Mouse (Mus musculus): ENCODE data around the gene Ddx39b.
"Not testable (repeated sequence)": the region's sequence is repeated elsewhere in the genome, so short reads cannot be mapped to it uniquely, and the experiment has no call there.

Gene Ddx39b

DNA sequence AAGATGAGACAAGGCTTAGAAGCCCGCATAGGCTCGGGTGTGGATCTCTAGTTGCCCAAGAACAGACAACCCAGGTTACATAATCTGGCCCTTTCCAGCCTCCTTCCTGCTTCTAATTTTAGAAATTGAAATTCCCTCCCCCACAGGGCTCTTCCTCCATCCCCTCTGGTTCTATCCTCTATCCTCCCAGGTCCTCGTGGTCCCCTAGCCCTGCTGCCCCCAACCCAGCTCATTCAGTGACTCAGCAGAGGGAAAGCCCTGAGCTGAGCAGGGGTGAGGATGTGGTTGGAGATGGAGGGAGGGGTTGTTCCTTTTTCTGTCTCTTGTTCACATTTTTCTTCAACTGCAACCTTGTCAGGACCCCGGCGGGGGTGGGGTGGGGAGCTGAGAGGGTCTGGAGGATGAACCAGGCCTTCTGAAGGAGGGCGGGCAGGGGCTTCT is 21.9 kb upstream of the Ddx39b start:
- DNase-seq (ENCODE audit: low read depth), result no peak

DNA sequence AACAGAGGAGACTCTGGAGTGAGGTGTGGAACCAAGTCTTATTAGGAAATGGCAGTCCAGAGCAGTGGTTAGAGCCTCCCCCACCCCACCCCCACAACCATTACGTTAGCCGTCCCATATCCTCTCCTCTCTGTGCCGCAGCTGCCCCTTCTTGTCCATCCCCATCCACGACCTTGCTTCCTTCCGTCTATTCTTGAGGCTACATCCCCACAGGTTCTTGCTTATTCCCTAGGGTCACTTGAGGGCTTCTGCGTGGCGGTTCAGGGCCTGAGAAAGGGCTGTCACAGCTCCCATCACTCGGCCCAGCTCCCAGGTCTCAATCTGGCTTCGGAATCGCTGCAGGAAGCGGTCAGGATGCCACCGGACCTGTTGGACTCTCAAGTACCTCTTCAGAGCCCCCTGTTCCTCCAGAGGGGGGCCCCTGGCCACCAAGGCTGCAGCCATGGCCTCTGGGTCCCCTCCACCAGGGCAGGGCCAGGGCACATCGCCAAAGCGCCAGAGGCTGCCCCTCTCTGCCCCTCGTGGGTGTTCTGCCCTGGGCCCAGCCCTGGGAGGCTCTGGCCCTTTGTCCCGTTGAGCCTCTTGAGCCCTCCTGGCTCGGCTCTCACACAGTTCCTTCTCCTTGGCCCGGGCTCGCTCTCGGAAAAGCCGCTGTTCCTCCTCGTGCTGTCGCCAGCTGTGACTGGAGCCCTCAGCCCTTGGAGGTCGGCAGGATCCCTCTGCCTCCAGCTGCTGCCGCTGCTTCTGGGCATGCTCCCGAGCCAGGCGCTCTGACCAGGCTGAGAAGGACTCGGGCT is 21.2 kb upstream of the Ddx39b start, which contains the start of gene Gm16181:
Gene Gm16181, plus strand, starts transcription at position 679 of the 797 bp plus-strand sequence.
- DNase-seq (ENCODE audit: low read depth), result no peak

- no peak for DNase-seq (ENCODE audit: low read depth)
Measured at GRCm38 (mm10) chr17:35222299-35222698, 19.2 kb upstream of the Ddx39b start.

GRCm38 (mm10) chr17:35224641-35225040 is 16.9 kb upstream of the Ddx39b start:
- no peak for DNase-seq (ENCODE audit: low read depth)

- DNase-seq (ENCODE audit: low read depth), result peak; percentile 69
Measured at GRCm38 (mm10) chr17:35225456-35225855, 16.1 kb upstream of the Ddx39b start.

DNA sequence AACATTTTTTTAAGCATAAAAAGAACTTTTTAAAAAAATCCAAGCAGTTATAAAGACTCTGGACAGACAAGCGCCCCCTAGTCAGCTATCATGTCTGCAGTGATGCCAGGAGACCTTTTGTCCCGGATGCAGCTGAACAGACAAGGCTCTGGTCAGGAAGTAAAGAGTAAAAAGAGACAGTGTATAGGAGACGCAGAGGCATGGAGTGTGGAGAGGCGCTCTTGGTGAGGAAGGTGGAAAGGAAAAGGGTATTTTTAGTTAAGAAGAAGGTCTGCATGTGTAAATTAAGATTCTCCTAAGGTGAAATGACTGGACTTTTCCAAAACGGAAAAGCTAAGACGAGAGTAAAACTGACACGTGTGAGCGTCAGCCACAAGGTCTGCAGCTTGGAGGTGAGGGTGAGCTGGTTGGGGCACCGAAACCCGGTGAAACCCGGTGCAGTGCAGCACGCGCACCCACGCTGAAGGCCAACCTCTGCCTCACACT is 14.9 kb upstream of the Ddx39b start:
- DNase-seq (ENCODE audit: low read depth), result no peak

DNA sequence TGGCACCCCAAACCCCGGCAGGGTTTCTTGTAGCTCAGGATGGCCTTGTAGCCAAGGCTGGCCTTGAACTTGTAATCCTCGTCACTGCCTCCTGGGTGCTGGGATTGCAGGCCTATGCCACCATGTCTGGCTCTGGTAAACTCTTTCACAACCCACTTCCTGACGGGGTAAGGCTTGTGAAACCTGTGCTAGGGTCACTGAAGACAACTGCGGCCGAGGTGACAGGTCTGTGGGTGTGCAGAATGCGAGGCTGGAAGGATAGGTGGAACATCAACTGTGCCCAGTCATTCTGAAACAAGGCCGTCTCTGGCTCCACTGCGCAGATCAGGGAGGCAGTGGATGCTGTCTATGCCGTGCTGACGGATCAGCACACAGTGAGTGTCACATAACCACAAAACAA is 10.5 kb upstream of the Ddx39b start:
- DNase-seq (ENCODE audit: low read depth), result no peak

DNA sequence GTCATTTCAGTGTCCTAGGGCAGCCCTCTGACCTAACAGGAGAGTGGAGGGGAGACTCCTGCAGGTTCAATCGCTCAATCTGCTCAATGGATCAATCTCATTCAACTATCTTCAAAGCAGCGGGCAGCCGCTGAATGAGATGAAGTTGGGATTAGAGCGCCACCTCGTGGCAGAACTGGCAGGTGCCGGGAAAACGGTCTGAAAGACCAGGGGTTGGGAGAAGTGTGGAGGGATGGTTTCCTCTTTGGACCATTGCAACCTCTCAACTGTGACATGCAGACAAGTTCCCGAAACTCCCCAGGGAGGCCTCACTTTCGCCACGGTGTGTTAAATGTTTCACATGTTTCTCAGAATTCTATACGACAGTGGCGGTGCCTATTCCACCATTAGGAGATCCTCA is 9.5 kb upstream of the Ddx39b start:
- DNase-seq (ENCODE audit: low read depth), result peak; percentile 93

- no peak for DNase-seq (ENCODE audit: low read depth)
Measured at GRCm38 (mm10) chr17:35232659-35233058, 8.9 kb upstream of the Ddx39b start.

DNA sequence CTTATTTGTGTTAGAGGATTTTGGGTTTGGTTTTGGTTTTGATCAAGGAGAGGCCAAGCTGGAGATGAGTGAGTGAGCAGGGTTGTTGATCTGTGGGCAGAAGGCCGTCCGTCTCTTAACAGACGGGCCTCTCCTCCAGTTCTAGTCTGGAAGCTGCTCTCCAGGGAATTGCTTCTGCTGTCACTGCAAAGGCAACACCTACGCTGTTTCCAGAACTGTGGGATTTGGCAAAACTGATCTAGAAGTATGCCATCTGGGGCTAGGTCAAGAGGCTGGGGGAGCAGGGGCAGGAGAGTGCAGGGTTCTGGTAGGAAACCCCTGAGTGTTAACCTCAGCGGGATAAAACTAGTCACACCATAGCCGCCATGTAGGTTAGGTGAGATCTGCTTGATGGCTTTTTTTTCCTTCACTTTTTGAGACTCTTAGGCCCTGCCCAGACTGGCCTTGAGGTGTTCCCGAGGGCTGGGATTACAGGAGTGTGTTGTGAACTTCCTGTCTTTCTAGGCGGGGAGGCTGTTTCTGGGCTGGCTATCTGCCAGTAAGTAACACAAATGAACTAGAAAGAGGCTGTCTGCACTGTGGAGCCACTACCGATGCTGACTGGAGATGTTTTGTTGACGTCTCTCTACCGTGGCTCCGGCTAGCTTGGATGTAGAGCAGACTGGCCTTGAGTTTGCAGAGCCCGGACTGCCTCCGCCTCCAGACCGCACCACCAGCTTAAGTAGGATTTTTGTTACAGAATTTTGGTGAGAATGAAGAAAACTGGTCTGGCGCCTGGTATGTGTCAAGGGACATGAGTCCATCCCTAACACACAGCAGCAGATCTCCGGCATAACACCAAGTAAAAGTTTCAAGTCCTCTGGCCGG is 8.2 kb upstream of the Ddx39b start, which contains the start of gene Atp6v1g2:
Gene Atp6v1g2, plus strand, starts transcription at position 547 of the 867 bp plus-strand sequence.
- DNase-seq (ENCODE audit: low read depth), result no peak

DNA sequence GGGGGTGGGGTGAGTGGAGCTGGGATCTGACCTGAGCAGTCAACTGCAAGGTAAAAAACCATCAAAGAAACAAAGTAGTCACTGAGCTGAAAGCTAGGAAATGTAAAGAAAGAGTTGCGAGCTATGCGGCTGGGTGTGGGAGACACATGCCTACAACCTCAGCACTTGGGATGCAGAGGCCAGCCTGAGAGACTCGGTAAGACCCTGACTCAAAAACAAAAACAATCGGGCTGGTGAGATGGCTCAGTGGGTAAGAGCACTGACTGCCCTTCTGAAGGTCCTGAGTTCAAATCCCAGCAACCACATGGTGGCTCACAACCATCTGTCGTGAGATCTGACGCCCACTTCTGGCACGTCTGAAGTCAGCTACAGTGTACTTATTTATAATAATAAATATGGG is 7.5 kb upstream of the Ddx39b start:
- not testable (repeated sequence) for DNase-seq (ENCODE audit: low read depth)

DNA sequence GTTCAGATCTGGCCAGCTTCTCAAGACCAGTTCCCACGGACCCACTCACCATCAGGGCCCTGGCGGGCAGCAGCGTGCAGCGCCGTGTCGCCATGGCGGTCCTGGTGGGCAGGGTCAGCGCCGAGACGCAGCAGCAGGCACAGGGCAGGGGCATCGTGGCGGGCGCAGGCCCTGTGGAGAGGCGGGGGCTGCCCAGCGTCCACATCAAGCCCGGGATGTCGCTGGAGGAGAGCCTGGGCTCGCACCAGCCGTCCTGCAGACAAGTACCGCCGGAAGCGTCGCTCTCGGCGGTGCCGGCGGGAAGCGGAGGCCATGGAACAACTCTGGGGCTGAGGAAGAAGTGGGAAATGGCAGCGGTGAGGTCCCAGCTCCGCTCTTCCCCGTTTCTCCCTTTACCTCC is 6.6 kb upstream of the Ddx39b start:
- DNase-seq (ENCODE audit: low read depth), result peak; percentile 69

- DNase-seq (ENCODE audit: low read depth), result peak; percentile 98
Measured at GRCm38 (mm10) chr17:35235614-35236389, 5.7 kb upstream of the Ddx39b start, which contains the start of gene Nfkbil1. Nfkbil1 (minus strand) TSS chr17:35235792.

GRCm38 (mm10) chr17:35236390-35236746 is 5.2 kb upstream of the Ddx39b start:
- peak; percentile 95 for DNase-seq (ENCODE audit: low read depth)

DNA sequence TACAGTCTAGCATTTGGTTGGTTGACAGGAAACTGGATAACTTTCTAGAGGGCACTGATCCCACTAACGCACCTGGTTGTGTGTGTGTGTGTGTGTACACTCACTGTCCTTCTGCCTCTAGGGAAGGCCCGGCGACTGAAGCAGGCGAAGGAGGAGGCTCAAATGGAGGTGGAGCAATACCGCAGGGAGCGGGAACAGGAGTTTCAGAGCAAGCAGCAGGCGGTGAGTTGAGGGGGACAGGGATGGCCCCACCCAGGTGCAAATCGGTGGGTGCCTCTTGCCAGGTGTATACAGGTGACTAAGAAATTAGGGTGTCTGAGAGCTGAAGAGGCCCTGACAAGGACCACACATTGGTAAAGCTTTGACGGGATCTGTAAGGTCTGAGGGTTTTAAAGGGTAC is 4.5 kb upstream of the Ddx39b start:
- no peak for DNase-seq (ENCODE audit: low read depth)

GRCm38 (mm10) chr17:35237504-35237903 is 4.0 kb upstream of the Ddx39b start:
- DNase-seq (ENCODE audit: low read depth), result no peak

DNA sequence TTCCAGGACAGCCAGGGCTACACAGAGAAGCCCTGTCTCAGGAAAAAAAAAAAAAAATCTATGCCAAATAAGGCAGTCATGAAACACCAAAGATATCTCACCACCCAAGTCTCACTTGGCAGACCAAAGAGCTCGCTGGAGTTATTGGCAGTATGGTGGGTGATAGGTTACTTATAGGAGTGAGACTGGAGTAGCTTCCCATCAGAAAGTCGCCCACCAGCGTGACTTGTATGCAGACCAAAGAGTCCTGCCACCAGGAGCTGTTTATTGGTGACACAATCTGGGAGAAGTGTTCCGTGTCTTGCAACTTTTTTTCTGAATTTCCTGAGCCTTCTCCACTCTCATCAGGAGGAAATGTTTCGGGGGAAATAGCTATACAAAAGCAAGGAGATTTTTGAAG is 1.8 kb upstream of the Ddx39b start:
- no peak for DNase-seq (ENCODE audit: low read depth)

DNA sequence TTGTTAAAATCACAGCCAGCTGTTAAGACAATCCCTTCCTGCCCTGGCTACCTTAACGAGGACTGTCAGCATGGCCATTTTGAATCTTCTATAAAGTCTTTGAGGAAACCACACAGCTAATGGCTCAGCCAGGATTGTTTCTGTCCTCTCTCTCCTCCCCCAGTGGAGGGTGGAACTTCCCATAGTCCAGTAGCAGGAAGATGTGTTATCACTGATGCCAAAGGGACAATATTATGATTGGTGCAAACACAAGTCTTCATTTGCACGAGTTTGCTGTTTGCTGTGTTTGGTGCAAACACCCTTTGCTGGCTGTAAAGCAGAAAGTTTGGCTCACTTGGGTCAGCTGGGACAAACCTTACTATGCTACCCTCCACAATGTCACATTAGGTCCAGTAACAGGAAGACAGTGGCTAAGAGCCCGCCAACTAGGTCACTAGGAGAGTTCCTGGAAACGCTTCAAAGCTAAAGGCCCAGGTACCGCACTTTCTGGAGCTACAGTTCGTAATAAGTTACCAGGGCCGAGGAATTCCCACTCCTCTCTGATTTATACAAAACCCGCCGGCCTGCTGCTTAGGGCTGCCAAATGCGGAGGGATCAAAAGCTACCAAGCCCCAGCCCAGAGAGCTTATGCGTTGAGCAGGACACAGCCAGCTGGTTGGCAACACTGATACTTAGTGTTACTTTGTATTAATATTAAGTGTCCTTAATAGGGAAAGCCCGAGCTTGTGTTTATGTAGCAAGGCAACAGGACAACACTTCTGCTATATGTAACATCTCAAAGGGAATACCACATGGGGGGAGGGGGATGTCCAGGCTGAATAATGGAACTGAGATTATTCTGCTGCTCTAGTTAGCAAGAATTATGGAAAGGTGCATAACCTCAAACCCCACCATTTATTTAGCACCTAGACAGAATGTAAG is 902 bp upstream of the Ddx39b start:
- DNase-seq (ENCODE audit: low read depth), result no peak

DNA sequence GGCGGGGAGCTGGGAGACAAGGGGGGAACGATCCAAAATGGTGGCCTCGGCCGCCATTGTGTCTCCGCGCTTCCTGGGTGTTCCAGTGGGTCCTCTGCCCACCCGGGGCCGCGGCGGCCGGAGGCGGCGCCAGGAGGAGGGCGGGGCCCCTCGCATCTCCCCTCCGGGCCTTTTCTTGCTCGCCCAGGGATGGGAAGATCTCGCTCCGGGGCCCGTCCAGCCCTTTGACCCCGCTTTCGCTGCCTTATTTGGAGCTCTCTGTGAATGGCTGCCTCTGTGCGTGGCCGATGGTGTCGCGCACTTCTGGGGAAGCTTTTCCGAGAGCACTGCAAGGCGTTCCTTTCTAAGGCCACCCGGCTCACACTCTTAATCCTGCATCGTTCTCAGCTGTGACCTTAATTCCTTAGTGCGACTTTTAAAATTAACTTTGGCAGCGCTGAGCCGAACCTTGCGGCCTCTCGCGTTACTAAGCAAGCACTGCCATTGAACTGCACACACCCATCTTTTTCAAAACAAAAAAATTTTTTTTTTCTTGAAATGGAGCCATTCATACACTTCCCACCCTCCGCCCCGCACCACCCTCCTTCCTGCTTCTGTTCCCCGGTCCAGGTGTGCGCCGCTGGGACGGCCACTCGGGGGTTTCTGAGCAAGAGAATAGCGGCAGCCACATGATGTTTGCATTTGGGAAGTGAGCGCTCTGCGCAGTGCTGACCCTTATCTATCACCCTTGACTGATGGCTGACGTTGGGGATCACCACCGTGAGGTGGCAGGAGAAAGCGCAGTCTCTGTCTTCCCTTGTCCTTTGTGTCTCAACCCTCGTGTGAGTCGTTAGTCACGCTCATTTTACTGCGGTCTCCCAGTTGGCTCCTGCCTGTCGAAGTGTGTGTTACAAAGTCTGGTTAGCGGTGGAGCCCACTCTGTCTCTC is 732 bp downstream of the Ddx39b start:
- DNase-seq (ENCODE audit: low read depth), result peak; percentile 88

DNA sequence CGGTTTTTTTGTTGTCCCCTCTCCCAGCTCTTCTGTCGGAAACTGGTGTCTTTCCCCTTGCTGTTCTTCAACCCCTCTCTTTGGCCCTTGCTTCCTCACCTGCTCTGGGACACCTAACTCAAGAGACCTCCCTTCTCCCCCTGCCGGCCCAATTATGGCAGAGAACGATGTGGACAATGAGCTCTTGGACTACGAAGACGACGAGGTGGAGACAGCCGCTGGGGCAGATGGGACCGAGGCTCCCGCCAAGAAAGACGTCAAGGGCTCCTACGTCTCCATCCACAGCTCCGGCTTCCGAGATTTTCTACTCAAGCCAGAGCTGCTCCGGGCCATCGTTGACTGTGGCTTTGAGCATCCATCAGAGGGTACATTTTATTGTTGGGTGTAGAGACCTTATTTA is 1.5 kb downstream of the Ddx39b start:
- DNase-seq (ENCODE audit: low read depth), result peak; percentile 81
